Mouse (Mus musculus): Measurements from ENCODE around the gene Tbxa2r. TPM values are rescaled to one million over a fixed set of nuclear protein-coding genes. Genes with fewer than 3 reads are reported as not detected.
A peak's percentile ranks its signal among the peaks of the same experiment; 100 is the strongest.

Gene Tbxa2r
- polyA plus RNA-seq, 1 experiment from 2014 or later: 5.3 TPM

GRCm38 (mm10) chr10:81335393-81336340 is 7.1 kb downstream of the Tbxa2r start:
- no peak overlapping the region for H3K4me3 ChIP-seq (replicated peaks)
- WGBS (ENCODE audit: insufficient replicate concordance): 70% methylated on average over 18 of the region's 19 CpGs
- peaks cover 22% of the 10 kb centered on the region for H3K4me1 ChIP-seq (replicated peaks)
- H3K9ac ChIP-seq: no peak overlapping the region
- no peak for DNase-seq
- no peaks in the 10 kb centered on the region for H3K9me3 ChIP-seq (replicated peaks)
- peaks cover 37% of the 10 kb centered on the region for H3K27me3 ChIP-seq
- no peak for ATAC-seq (ENCODE audit: low read depth)
- H3K4me2 ChIP-seq: no peak overlapping the region
- no peak overlapping the region for H3K27ac ChIP-seq
- H3K36me3 ChIP-seq: no peaks in the 10 kb centered on the region

GRCm38 (mm10) chr10:81336558-81336957 is 8.0 kb downstream of the Tbxa2r start:
- H3K4me3 ChIP-seq (replicated peaks): no peak overlapping the region
- H3K27ac ChIP-seq: no peak overlapping the region
- H3K9me3 ChIP-seq (replicated peaks): no peaks in the 10 kb centered on the region
- WGBS (ENCODE audit: insufficient replicate concordance): 86% methylated on average over 4 of the region's 4 CpGs
- peaks cover 43% of the 10 kb centered on the region for H3K27me3 ChIP-seq
- peaks cover 30% of the 10 kb centered on the region for H3K4me1 ChIP-seq (replicated peaks)
- H3K9ac ChIP-seq: no peak overlapping the region
- no peak for DNase-seq
- no peak for ATAC-seq (ENCODE audit: low read depth)
- no peak overlapping the region for H3K4me2 ChIP-seq
- no peaks in the 10 kb centered on the region for H3K36me3 ChIP-seq

- H3K4me2 ChIP-seq: no peak overlapping the region
- H3K27me3 ChIP-seq: peaks cover 62% of the 10 kb centered on the region
- 39% methylated on average over 17 of the region's 17 CpGs for WGBS (ENCODE audit: insufficient replicate concordance)
- H3K4me1 ChIP-seq (replicated peaks): peaks cover 39% of the 10 kb centered on the region
- DNase-seq (peak; percentile 58), ATAC-seq (ENCODE audit: low read depth) (peak; percentile 63)
- H3K9me3 ChIP-seq (replicated peaks): no peaks in the 10 kb centered on the region
- no peak overlapping the region for H3K27ac ChIP-seq
- no peak overlapping the region for H3K4me3 ChIP-seq (replicated peaks)
- no peaks in the 10 kb centered on the region for H3K36me3 ChIP-seq
- no peak overlapping the region; the same call in 1 of the 2 replicates for H3K9ac ChIP-seq
Observed at GRCm38 (mm10) chr10:81340551-81341332, 12.2 kb downstream of the Tbxa2r start.

GRCm38 (mm10) chr10:81341333-81341949 is 12.9 kb downstream of the Tbxa2r start:
- H3K27ac ChIP-seq: no peak overlapping the region
- 30% methylated on average over 16 of the region's 16 CpGs for WGBS (ENCODE audit: insufficient replicate concordance)
- no peak overlapping the region for H3K4me2 ChIP-seq
- H3K9ac ChIP-seq: no peak overlapping the region; the same call in 1 of the 2 replicates
- no peaks in the 10 kb centered on the region for H3K36me3 ChIP-seq
- H3K4me1 ChIP-seq (replicated peaks): peaks cover 45% of the 10 kb centered on the region
- H3K27me3 ChIP-seq: peaks cover 66% of the 10 kb centered on the region
- peak; percentile 48 for DNase-seq
- ATAC-seq (ENCODE audit: low read depth): no peak
- no peaks in the 10 kb centered on the region for H3K9me3 ChIP-seq (replicated peaks)
- no peak overlapping the region for H3K4me3 ChIP-seq (replicated peaks)

GRCm38 (mm10) chr10:81342686-81343505 is 14.4 kb downstream of the Tbxa2r start, which contains the start of gene Gipc3:
Gene Gipc3 (minus strand): TSS chr10:81343266.
- peak within 1 kb of the TSS; percentile 57 for H3K4me3 ChIP-seq (replicated peaks)
- no peaks in the 10 kb centered on the region for H3K9me3 ChIP-seq (replicated peaks)
- ATAC-seq (ENCODE audit: low read depth) (no peak), DNase-seq (no peak)
- peaks cover 56% of the 10 kb centered on the region for H3K27me3 ChIP-seq
- H3K4me1 ChIP-seq (replicated peaks): peaks cover 58% of the 10 kb centered on the region
- WGBS (ENCODE audit: insufficient replicate concordance): 4% methylated on average over 66 of the region's 67 CpGs
- peak within 1 kb of the TSS; percentile 69 for H3K4me2 ChIP-seq
- peaks cover 4% of the 10 kb centered on the region; the same call in 1 of the 2 replicates for H3K36me3 ChIP-seq
- H3K9ac ChIP-seq: peak within 1 kb of the TSS; percentile 58
- H3K27ac ChIP-seq: no peak within 1 kb of the TSS

- H3K27ac ChIP-seq: no peak overlapping the region
- peaks cover 14% of the 10 kb centered on the region for H3K36me3 ChIP-seq
- H3K27me3 ChIP-seq: peaks cover 51% of the 10 kb centered on the region
- no peaks in the 10 kb centered on the region for H3K9me3 ChIP-seq (replicated peaks)
- no peak overlapping the region for H3K4me2 ChIP-seq
- DNase-seq: no peak
- WGBS (ENCODE audit: insufficient replicate concordance): 44% methylated on average over 8 of the region's 8 CpGs
- H3K4me3 ChIP-seq (replicated peaks): no peak overlapping the region
- ATAC-seq (ENCODE audit: low read depth): no peak
- H3K9ac ChIP-seq: no peak overlapping the region
- H3K4me1 ChIP-seq (replicated peaks): peaks cover 71% of the 10 kb centered on the region
Observed at GRCm38 (mm10) chr10:81344421-81345161, 16.1 kb downstream of the Tbxa2r start.

DNA sequence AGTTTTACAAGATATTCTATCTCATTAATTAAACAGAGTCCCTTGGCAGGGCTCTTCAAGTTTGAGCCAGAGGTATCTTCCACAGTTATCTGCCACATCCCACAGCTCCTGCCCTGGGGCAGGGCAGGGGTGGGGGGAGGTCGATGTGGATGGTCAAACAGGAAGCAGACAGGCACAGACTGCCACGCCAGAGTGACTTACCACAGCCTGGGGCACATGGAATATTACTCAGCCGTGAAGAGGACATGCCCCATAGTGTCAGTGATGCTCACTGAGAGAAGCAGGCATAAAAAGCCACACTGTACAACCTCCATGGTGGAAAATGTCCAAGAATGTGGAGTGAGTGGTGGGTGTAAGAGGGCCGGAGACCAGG is 16.6 kb downstream of the Tbxa2r start:
- H3K4me2 ChIP-seq: no peak overlapping the region
- peaks cover 14% of the 10 kb centered on the region for H3K36me3 ChIP-seq
- no peaks in the 10 kb centered on the region for H3K9me3 ChIP-seq (replicated peaks)
- no peak for DNase-seq
- no peak for ATAC-seq (ENCODE audit: low read depth)
- no peak overlapping the region for H3K27ac ChIP-seq
- no peak overlapping the region for H3K4me3 ChIP-seq (replicated peaks)
- H3K27me3 ChIP-seq: peaks cover 51% of the 10 kb centered on the region
- no peak overlapping the region for H3K9ac ChIP-seq
- 53% methylated on average over 4 of the region's 4 CpGs for WGBS (ENCODE audit: insufficient replicate concordance)
- peaks cover 72% of the 10 kb centered on the region for H3K4me1 ChIP-seq (replicated peaks)

GRCm38 (mm10) chr10:81346453-81347067 is 18.0 kb downstream of the Tbxa2r start:
- 15% methylated on average over 54 of the region's 55 CpGs for WGBS (ENCODE audit: insufficient replicate concordance)
- Histone ChIP-seq H3K27ac (peak overlapping the region; percentile 54), H3K27me3 (peaks cover 45% of the 10 kb centered on the region), H3K9ac (peak overlapping the region; percentile 66), H3K4me3 (replicated peaks) (peak overlapping the region; percentile 42), H3K4me2 (peak overlapping the region; percentile 71), H3K9me3 (replicated peaks) (no peaks in the 10 kb centered on the region), H3K4me1 (replicated peaks) (peaks cover 65% of the 10 kb centered on the region), H3K36me3 (peaks cover 14% of the 10 kb centered on the region)
- peak; percentile 12; the same call in 1 of the 2 replicates for ATAC-seq (ENCODE audit: low read depth)
- peak; percentile 69 for DNase-seq

GRCm38 (mm10) chr10:81349146-81349545 is 20.6 kb downstream of the Tbxa2r start:
- H3K4me2 ChIP-seq: peak overlapping the region; percentile 98
- H3K4me3 ChIP-seq (replicated peaks): peak overlapping the region; percentile 90
- peaks cover 68% of the 10 kb centered on the region for H3K4me1 ChIP-seq (replicated peaks)
- ATAC-seq (ENCODE audit: low read depth) (peak; percentile 45), DNase-seq (peak; percentile 79)
- peak overlapping the region; percentile 93 for H3K27ac ChIP-seq
- 6% methylated on average over 12 of the region's 12 CpGs for WGBS (ENCODE audit: insufficient replicate concordance)
- H3K36me3 ChIP-seq: peaks cover 14% of the 10 kb centered on the region
- peak overlapping the region; percentile 96 for H3K9ac ChIP-seq
- H3K9me3 ChIP-seq (replicated peaks): no peaks in the 10 kb centered on the region
- peaks cover 20% of the 10 kb centered on the region for H3K27me3 ChIP-seq
